Mouse (Mus musculus) heart, postnatal 0 days (tissue): ENCODE data around the gene Crnkl1.

Experiments
- CTCF ChIP-seq: IDR thresholded peaks from 2 replicates; pipeline ENCODE4 v1.5.1; 2016; ENCODE audit warnings: antibody characterized with exemption, control low read depth, low read depth
- EP300 ChIP-seq: IDR thresholded peaks from 2 replicates; pipeline ENCODE4 v1.6.1; 2016; ENCODE audit warnings: antibody characterized with exemption, low read depth

- TF ChIP-seq CTCF (no peak), EP300 (no peak)
Observed at GRCm38 (mm10) chr2:145950239-145950638, 15.4 kb upstream of the Crnkl1 start.
